Mouse (Mus musculus): Measurements from ENCODE around the gene Tubb5.

DNA sequence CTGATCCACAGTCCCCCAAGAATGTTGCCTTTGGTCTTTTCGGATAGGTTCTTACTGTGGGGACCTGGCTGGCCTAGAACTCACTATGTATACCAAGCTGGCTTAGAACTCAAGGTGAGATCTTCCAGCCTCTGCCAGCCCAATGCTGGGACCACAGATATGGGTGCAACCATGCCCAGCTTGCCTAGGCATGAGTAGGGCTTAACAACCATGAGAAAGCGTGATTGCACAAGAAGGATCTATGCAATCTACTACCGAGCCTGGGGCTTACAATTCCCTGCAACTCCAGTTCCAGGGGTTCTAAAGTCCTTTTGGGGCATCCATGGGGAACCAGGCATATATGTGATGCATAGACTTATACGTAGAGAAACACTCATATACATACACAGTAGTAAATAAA is 47.2 kb downstream of the Tubb5 start:
- TF ChIP-seq CTCF (IDR thresholded peaks at IDR 0.05; ENCODE audit: low read depth, low read length): no peak
- TF ChIP-seq EP300 (IDR thresholded peaks at IDR 0.05; ENCODE audit: insufficient read depth, low read depth, low read length): no peak
